Mouse (Mus musculus) forelimb bud, embryonic 11.5 days (tissue): Measurements from ENCODE around the gene Gm5862.
"Not testable (repeated sequence)": the region's sequence is repeated elsewhere in the genome, so short reads cannot be mapped to it uniquely, and the experiment has no call there.

Experiments
- DNase-seq: peaks from one replicate; pipeline ENCODE4 v3.0.0-alpha.2; 2012; ENCODE audit warnings: low read depth, low spot score

Gene Gm5862

DNA sequence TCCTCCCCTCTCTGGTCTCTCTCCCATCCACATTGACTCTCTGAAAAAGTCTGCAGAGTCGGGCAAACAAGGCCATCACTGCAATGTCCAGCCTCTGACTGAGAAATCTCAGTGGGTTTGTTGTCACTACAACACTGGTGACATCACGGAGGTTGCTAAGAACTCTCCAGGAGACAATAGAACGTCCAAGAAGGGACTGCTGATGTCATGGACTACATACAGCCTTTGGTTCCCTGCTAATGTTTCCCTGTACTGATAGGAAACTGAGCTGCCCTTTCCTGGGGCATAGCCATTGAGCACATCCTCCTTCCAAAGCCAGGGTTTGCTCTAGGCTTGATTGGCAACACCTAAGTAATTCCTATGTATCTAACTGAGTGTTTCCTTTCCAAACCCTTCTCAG lies at the start of gene Gm5862:
TSS of gene Gm5862 (minus strand) at position 101 of the 400 bp plus-strand sequence.
- DNase-seq, result not testable (repeated sequence)

DNA sequence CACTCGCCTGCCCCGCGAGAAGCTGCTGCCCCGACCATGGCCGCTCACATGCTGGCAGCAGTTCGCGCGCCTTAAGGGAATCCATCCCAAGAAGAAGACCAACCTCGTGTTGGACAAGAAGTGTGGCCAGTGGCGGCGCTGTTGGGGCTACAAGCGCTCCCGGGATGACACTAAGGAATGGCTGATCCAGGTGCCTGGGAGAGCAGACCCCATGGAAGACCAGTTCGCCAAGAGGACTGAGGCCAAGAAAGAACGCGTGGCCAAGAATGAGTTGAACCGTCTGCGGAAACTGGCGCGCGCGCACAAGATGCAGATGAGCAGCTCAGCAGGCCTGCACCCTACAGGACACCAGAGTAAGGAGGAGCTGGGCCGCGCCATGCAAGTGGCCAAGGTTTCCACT lies 48.0 kb upstream of the Gm5862 start:
- DNase-seq, result no peak

DNA sequence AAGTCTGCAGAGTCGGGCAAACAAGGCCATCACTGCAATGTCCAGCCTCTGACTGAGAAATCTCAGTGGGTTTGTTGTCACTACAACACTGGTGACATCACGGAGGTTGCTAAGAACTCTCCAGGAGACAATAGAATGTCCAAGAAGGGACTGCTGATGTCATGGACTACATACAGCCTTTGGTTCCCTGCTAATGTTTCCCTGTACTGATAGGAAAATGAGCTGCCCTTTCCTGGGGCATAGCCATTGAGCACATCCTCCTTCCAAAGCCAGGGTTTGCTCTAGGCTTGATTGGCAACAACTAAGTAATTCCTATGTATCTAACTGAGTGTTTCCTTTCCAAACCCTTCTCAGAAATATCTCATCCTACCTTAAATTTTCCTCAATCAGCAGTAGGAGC lies 35.8 kb upstream of the Gm5862 start, which contains the start of gene Gm7347:
TSS of gene Gm7347 (minus strand) at position 101 of the 400 bp plus-strand sequence.
- DNase-seq, result not testable (repeated sequence)

DNA sequence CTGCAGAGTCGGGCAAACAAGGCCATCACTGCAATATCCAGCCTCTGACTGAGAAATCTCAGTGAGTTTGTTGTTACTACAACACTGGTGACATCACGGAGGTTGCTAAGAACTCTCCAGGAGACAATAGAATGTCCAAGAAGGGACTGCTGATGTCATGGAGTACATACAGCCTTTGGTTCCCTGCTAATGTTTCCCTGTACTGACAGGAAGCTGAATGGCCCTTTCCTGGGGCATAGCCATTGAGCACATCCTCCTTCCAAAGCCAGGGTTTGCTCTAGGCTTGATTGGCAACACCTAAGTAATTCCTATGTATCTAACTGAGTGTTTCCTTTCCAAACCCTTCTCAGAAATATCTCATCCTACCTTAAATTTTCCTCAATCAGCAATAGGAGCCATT lies 16.7 kb upstream of the Gm5862 start, which contains the start of gene Speer4a:
TSS of gene Speer4a (minus strand) at position 101 of the 400 bp plus-strand sequence.
- not testable (repeated sequence) for DNase-seq

DNA sequence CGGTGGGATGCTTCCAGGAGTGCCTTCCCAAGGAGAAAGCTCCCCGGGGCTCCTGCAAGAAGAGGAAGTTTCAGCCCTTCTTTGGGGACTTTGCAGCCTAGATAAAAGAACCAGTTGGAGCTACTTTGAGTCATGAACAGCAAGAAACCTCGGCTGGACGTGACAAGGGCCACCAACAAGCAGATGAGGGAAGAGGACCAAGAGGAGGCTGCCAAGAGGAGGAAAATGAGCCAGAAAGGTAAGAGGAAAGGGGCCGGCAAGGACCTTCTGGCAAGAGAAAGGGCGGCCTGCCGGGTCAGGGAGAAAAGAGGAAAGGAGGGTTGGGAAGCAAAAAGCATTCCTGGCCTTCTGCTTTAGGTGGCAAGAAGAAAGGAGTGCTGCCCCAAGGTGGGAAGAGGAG lies 15.0 kb downstream of the Gm5862 start:
- not testable (repeated sequence) for DNase-seq

DNA sequence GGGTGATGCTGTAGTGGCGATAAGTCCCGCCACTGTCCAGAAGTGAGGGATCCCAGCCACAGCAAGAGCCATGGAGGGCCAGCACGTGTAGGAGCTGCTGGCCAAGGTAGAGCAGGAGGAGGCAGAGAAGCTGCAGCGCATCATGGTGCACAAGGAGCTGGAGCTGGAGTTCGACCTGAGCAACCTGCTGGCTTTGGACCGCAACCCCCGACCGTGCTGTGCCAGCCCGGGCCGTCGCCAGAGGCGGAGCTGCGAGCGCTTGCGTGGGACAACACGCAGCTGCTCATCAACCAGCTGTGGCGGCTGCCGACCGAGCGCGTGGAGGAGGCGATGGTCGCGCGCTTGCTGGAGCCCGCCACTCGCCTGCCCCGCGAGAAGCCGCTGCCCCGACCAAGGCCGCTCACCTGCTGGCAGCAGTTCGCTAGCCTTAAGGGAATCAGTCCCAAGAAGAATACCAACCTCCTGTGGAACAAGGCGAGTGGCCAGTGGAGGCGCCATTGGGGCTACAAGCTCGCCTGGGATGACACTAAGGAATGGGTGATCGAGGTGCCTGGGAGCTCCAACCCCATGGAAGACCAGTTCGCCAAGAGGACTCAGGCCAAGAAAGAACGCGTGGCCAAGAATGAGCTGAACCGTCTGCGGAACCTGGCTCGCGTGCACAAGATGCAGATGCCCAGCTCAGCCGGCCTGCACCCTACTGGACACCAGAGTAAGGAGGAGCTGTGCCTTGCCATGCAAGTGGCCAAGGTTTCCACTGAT lies 15.6 kb downstream of the Gm5862 start:
- DNase-seq, result peak; percentile 31

DNA sequence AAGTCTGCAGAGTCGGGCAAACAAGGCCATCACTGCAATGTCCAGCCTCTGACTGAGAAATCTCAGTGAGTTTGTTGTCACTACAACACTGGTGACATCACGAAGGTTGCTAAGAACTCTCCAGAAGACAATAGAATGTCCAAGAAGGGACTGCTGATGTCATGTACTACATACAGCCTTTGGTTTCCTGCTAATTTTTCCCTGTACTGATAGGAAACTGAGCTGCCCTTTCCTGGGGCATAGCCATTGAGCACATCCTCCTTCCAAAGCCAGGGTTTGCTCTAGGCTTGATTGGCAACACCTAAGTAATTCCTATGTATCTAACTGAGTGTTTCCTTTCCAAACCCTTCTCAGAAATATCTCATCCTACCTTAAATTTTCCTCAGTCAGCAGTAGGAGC lies 18.0 kb downstream of the Gm5862 start, which contains the start of gene Gm1979:
TSS of gene Gm1979 (minus strand) at position 101 of the 400 bp plus-strand sequence.
- DNase-seq, result not testable (repeated sequence)

DNA sequence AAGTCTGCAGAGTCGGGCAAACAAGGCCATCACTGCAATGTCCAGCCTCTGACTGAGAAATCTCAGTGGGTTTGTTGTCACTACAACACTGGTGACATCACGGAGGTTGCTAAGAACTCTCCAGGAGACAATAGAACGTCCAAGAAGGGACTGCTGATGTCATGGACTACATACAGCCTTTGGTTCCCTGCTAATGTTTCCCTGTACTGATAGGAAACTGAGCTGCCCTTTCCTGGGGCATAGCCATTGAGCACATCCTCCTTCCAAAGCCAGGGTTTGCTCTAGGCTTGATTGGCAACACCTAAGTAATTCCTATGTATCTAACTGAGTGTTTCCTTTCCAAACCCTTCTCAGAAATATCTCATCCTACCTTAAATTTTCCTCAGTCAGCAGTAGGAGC lies 34.2 kb downstream of the Gm5862 start, which contains the start of gene Gm21698:
TSS of gene Gm21698 (minus strand) at position 101 of the 400 bp plus-strand sequence.
- not testable (repeated sequence) for DNase-seq

DNA sequence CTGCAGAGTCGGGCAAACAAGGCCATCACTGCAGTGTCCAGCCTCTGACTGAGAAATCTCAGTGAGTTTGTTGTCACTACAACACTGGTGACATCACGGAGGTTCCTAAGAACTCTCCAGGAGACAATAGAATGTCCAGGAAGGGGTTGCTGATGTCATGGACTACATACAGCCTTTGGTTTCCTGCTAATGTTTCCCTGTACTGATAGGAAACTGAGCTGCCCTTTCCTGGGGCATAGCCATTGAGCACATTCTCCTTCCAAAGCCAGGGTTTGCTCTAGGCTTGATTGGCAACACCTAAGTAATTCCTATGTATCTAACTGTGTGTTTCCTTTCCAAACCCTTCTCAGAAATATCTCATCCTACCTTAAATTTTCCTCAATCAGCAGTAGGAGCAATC lies 50.2 kb downstream of the Gm5862 start, which contains the start of gene Gm21680:
TSS of gene Gm21680 (minus strand) at position 101 of the 400 bp plus-strand sequence.
- DNase-seq, result not testable (repeated sequence)
